25 mouse cellular contexts compared by ENCODE assay signal in the genomic region with DNA sequence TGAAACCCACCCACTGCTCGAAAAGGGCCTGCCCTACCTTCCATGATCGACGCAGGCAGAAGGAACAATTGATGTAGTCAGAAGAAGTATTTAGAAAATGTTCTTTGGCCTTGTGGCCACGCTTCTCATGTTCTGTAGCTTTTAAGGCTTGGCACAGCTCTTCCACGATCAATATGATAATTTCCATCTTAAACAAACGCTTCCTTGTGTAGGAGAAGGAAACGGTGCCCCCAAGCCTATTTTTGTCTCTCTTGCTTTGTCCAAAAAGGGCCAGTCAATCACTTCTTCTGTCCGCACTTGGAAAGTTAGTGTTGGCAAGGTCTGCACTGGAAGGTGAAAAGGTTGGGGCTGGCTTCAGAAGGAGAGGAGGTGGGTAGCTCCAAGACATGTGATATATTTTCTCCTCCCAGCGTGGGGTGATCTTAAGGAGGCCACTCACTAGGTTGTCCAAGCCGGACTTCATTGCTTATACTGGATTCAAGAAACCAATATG. TPM values are rescaled to one million over a fixed set of nuclear protein-coding genes. Genes with fewer than 3 reads are reported as not detected.
DNase-seq lines count a peak whose midpoint lies in the region; ATAC-seq lines count a peak whose summit lies in the region.
"Had no signal": no experiment of that assay in that cellular context is flagged by ENCODE, and none has a peak within 500 bp of the region (broad histone marks: within the 10 kb centered on the region; RNA-seq: fewer than 3 reads in every experiment).

No protein-coding gene starts in this region.

- ATAC-seq in embryonic facial prominence, embryonic 13.5 days (ENCODE audit: insufficient number of reproducible peaks, insufficient read depth, low FRiP score, low TSS enrichment, low read depth): no peak
- peak; percentile 74 for ATAC-seq in embryonic facial prominence, embryonic 15.5 days (ENCODE audit: insufficient number of reproducible peaks, low FRiP score, low TSS enrichment, low read depth)
- no peak for ATAC-seq in megakaryocyte, adult 5-6 weeks (ENCODE audit: poor library complexity, severe bottlenecking)
- ATAC-seq: CD4-positive, CD25-positive, alpha-beta regulatory T cell, adult 4 months; forebrain, embryonic 13.5 days; forebrain, embryonic 15.5 days; forebrain, postnatal 0 days had no signal

- no peak for DNase-seq in embryonic facial prominence, embryonic 10.5 days (ENCODE audit: low spot score)
- DNase-seq in NIH3T3 (ENCODE audit: low read depth): peak; percentile 63
- no peak for DNase-seq in ovary, postnatal 36 days (ENCODE audit: low spot score)
- DNase-seq: adrenal gland, adult 2 months; adrenal gland, postnatal 10 days; adrenal gland, postnatal 25 days; B cell, adult 2 months; cerebellum, adult 11 months; cerebellum, adult 18-20 months; cerebellum, adult 8-10 months; cerebellum, adult 9-11 months; cerebellum, postnatal 14 days; cerebellum, postnatal 36 days; embryo, embryonic 11 days; forebrain, postnatal 0 days had no signal

- H3K4me3 ChIP-seq in embryonic facial prominence, embryonic 13.5 days: no peak overlapping the region
- no peak overlapping the region for H3K4me3 ChIP-seq in embryonic facial prominence, embryonic 10.5 days
- no peak overlapping the region for H3K4me3 ChIP-seq in embryonic facial prominence, embryonic 15.5 days (replicated peaks)
- H3K4me3 ChIP-seq: embryonic facial prominence, embryonic 12.5 days; erythroblast, embryonic 14.5 days; forebrain, embryonic 13.5 days; forebrain, embryonic 15.5 days had no signal

- no peak overlapping the region for H3K4me2 ChIP-seq in embryonic facial prominence, embryonic 13.5 days
- no peak overlapping the region for H3K4me2 ChIP-seq in embryonic facial prominence, embryonic 15.5 days (replicated peaks)
- H3K4me2 ChIP-seq: embryonic facial prominence, embryonic 12.5 days; forebrain, embryonic 13.5 days; forebrain, embryonic 15.5 days had no signal

- H3K27ac ChIP-seq in embryonic facial prominence, embryonic 13.5 days: peak overlapping the region; percentile 4
- no peak overlapping the region for H3K27ac ChIP-seq in embryonic facial prominence, embryonic 10.5 days (replicated peaks)
- H3K27ac ChIP-seq in embryonic facial prominence, embryonic 15.5 days (replicated peaks): peak overlapping the region; percentile 39; the same call in 1 of the 2 replicates
- H3K27ac ChIP-seq: embryonic facial prominence, embryonic 12.5 days; forebrain, embryonic 13.5 days; forebrain, embryonic 15.5 days had no signal

- no peaks in the 10 kb centered on the region for H3K36me3 ChIP-seq in embryonic facial prominence, embryonic 13.5 days
- H3K36me3 ChIP-seq in embryonic facial prominence, embryonic 10.5 days (replicated peaks): no peaks in the 10 kb centered on the region
- no peaks in the 10 kb centered on the region for H3K36me3 ChIP-seq in embryonic facial prominence, embryonic 15.5 days
- H3K36me3 ChIP-seq: embryonic facial prominence, embryonic 12.5 days; forebrain, embryonic 15.5 days; G1E had no signal

- no peak overlapping the region for H3K9ac ChIP-seq in embryonic facial prominence, embryonic 13.5 days
- H3K9ac ChIP-seq in embryonic facial prominence, embryonic 15.5 days: no peak overlapping the region
- H3K9ac ChIP-seq: embryonic facial prominence, embryonic 12.5 days; forebrain, embryonic 13.5 days; forebrain, embryonic 15.5 days; forebrain, postnatal 0 days had no signal

- no peaks in the 10 kb centered on the region for H3K27me3 ChIP-seq in embryonic facial prominence, embryonic 13.5 days
- no peaks in the 10 kb centered on the region for H3K27me3 ChIP-seq in embryonic facial prominence, embryonic 10.5 days (replicated peaks; ENCODE audit: low read depth, poor library complexity, severe bottlenecking)
- H3K27me3 ChIP-seq in embryonic facial prominence, embryonic 15.5 days: no peaks in the 10 kb centered on the region
- H3K27me3 ChIP-seq: CH12.LX; embryonic facial prominence, embryonic 12.5 days; forebrain, embryonic 13.5 days; forebrain, embryonic 15.5 days had no signal

- H3K4me1 ChIP-seq in embryonic facial prominence, embryonic 13.5 days: peaks cover 19% of the 10 kb centered on the region
- peaks cover 12% of the 10 kb centered on the region for H3K4me1 ChIP-seq in embryonic facial prominence, embryonic 10.5 days
- H3K4me1 ChIP-seq in embryonic facial prominence, embryonic 15.5 days: peaks cover 15% of the 10 kb centered on the region
- H3K4me1 ChIP-seq: forebrain, embryonic 15.5 days had no signal

- 70% methylated on average over 10 of the region's 10 CpGs for WGBS in embryonic facial prominence, embryonic 13.5 days
- WGBS in embryonic facial prominence, embryonic 10.5 days: 84% methylated on average over 10 of the region's 10 CpGs
- 71% methylated on average over 10 of the region's 10 CpGs for WGBS in embryonic facial prominence, embryonic 15.5 days

- no peaks in the 10 kb centered on the region for H3K9me3 ChIP-seq in embryonic facial prominence, embryonic 13.5 days
- no peaks in the 10 kb centered on the region for H3K9me3 ChIP-seq in embryonic facial prominence, embryonic 10.5 days
- no peaks in the 10 kb centered on the region for H3K9me3 ChIP-seq in embryonic facial prominence, embryonic 15.5 days (replicated peaks)
- H3K9me3 ChIP-seq: embryonic facial prominence, embryonic 12.5 days; forebrain, embryonic 13.5 days; forebrain, embryonic 15.5 days; G1E had no signal

RNA-seq across cellular contexts. Expression of gene Slc44a3, which starts 10.5 kb away (rescaled TPM):
- polyA plus RNA-seq in embryonic facial prominence, embryonic 13.5 days (2015; fragmentation: Nextera tagmentation; extraction: Ambion mirVana): 2.3 and 4.2 TPM in 2 replicates
- polyA plus RNA-seq in embryonic facial prominence, embryonic 10.5 days (2016; fragmentation: Nextera tagmentation; extraction: Ambion mirVana): 0.83 and 1.6 TPM in 2 replicates
- polyA plus RNA-seq in embryonic facial prominence, embryonic 15.5 days (2015; fragmentation: Nextera tagmentation; extraction: Ambion mirVana): 4.4 and 6.2 TPM in 2 replicates
- not detected in 2 replicates for total RNA-seq in megakaryocyte, adult 5-6 weeks (2015)
- not detected in 2 replicates for total RNA-seq in megakaryocyte, adult 5-6 weeks (2017)
- total RNA-seq: CH12.LX had no signal
- polyA plus RNA-seq: CD4-positive, CD25-positive, alpha-beta regulatory T cell, adult 4 months; erythroblast, embryonic 14.5 days; G1E had no signal
